Mouse (Mus musculus) bone marrow, adult 2 months (tissue): ENCODE data around the gene Trmt2a. TPM values are rescaled to one million over a fixed set of nuclear protein-coding genes. Genes with fewer than 3 reads are reported as not detected.

ENCODE experiments used
- polyA plus RNA-seq: library from polyadenylated mRNA; stranded (reverse); fragments of >200 nt; gene quantifications from 2 replicates; pipeline ENCODE4 v1.2.4, GENCODE M21; 2011; ENCODE audit warnings: low replicate concordance; ENCODE audit not compliant: missing spikeins, insufficient read depth, insufficient read length

The Trmt2a gene
- polyA plus RNA-seq, 1 experiment: 104 TPM

Other genes starting within 250 kb of the Trmt2a start
- gene Dgcr6, start 195.8 kb upstream of the Trmt2a start, polyA plus RNA-seq: 39.7 and 71.5 TPM in 2 replicates
- 7.8 and 20.6 TPM in 2 replicates for gene Prodh, start 158.5 kb upstream of the Trmt2a start, polyA plus RNA-seq
- gene Rtn4r, start 121.0 kb upstream of the Trmt2a start, polyA plus RNA-seq: 0.77 and 1.2 TPM in 2 replicates
- not detected in 2 replicates for gene Ccdc188, start 30.8 kb upstream of the Trmt2a start, polyA plus RNA-seq
- gene Zdhhc8, start 13.5 kb upstream of the Trmt2a start, polyA plus RNA-seq: 3.6 and 11.7 TPM in 2 replicates
- 90.1 and 125 TPM in 2 replicates for gene Ranbp1, start 53 bp downstream of the Trmt2a start, polyA plus RNA-seq
- gene Gm49776, start 9.6 kb downstream of the Trmt2a start, polyA plus RNA-seq: not detected in 2 replicates
- gene Dgcr8, start 40.6 kb downstream of the Trmt2a start, polyA plus RNA-seq: 37.4 and 48.8 TPM in 2 replicates
- 49.3 and 54.7 TPM in 2 replicates for gene Tango2, start 99.4 kb downstream of the Trmt2a start, polyA plus RNA-seq
- gene Arvcf, start 99.5 kb downstream of the Trmt2a start, polyA plus RNA-seq: 4.7 and 13.7 TPM in 2 replicates
- gene Txnrd2, start 177.7 kb downstream of the Trmt2a start, polyA plus RNA-seq: 66.6 and 86.0 TPM in 2 replicates
- 40.6 and 53.8 TPM in 2 replicates for gene Comt, start 178.2 kb downstream of the Trmt2a start, polyA plus RNA-seq